Mouse (Mus musculus): ENCODE data around the gene Ezh2.
"Not testable (repeated sequence)": the region's sequence is repeated elsewhere in the genome, so short reads cannot be mapped to it uniquely, and the experiment has no call there.

Ezh2 gene

DNA sequence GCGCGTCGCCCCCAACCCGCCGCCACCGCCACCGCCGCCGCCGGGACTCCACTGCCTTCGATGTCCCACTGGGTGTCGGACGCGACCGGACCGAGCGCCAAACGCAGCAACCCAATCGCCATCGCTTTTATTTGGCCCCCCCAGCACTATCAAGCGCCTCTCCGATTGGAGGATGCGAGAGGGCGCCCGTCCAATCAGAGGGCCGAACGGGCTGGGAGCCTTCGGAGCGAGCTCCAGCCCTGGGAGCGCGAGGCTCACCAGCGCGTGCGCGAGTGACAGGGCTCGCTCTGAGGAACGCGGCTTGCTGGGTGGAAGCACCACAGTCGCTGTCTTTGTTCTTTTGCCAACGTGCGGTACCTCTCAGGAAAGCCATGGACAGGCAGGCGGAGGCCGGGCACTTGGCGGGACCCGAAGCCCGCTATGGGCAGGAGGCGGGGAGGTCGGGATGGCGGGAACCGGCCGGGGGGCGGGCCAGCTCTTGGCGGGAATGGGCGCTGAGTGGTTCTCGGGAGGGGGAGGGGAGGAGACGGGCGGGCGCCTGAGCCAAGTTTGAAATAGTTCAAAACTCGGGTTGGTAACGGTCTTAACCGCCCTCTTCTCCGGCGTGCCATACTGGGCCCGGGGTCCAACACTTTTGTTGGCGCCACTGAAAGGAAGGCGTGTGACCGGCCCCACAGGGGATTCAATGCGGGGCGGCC is at the start of gene Ezh2:
Ezh2 (minus strand) TSS at position 416 of the 698 bp plus-strand sequence.
- DNase-seq (ENCODE audit: low spot score), result peak; percentile 81

DNA sequence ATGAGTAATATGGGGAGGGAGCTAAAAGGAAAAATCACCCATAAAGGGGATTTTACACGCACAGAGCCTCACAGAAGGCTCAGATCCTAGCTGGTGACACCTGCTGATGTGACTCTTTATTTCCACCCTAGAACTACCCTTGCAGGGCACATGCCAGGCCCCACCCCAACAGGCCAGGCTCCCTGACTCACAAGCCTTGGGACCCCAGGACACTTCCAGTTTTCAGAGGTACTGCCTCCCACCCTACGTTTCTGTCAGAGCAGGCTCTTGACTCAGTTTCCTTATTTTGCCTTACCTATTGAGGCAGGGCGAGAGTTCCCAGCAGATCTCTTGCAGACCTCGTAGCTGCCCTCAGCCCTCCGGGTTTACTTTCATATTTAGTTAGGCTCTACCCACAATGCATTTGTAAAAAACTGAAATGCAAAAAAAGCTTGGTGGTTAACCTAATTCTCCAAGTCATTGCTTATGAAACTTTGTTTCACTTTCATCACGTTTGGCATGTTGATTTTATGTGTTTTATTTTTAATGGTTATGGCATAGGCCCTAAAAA is 41.5 kb upstream of the Ezh2 start:
- DNase-seq (ENCODE audit: low spot score), result no peak

DNA sequence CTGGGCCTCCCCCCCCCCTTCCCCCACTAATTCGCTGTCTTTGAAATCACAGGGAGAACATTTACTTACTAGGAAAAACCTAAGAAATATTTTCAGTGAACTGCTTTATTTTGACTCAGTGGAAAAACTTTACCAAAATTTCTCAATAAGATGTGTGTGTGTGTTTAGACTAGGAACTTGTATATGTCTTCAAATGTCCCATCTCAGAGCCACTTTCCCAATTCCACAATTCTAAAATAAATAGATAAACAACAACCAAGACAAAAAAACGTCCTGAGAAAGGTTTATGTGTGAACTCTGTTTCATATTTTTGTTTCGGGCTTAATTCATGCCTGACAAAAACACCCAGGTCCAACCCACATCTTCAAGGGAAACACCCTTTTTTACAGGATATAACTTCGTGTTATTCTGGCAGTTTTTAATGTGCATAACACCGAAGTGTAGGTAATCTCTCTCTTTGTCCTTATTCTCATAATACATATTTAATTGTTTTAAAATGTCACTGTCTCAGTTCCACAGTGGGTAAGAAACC is 40.9 kb upstream of the Ezh2 start:
- DNase-seq (ENCODE audit: low spot score), result no peak

DNA sequence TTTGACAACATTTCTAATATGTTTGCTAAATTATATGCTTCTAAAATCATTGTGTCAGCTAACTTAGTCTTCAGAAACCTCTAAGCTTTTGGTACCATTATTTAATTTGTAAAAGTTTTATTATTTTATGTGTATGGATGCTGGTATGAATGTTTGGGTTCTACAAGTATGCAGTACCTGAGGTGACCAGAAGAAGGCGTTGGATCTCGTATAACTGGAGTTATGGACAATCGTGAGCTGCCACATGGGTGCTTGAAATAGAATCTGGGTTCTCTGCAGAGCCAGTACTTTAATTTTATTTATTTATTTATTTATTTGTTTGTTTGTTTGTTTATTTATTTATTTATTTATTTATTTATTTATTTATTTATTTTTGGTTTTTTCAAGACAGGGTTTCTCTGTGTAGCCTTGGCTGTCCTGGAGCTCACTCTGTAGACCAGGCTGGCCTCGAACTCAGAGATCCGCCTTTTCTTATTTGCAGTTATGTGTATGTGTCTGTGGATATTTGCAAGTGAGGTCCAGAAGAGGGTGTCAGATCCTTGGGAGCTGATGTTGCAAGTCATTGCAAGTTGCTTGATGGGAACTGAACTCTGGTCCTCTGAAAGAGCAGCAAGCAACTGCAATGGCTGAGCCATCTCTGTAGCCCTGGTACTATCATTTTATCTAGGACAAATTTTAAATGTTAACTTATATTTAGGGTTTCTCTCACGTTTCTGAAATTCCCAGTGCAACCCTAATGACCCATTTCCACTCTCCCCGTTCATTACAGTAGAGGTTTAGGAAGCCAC is 40.3 kb upstream of the Ezh2 start:
- no peak for DNase-seq (ENCODE audit: low spot score)

DNA sequence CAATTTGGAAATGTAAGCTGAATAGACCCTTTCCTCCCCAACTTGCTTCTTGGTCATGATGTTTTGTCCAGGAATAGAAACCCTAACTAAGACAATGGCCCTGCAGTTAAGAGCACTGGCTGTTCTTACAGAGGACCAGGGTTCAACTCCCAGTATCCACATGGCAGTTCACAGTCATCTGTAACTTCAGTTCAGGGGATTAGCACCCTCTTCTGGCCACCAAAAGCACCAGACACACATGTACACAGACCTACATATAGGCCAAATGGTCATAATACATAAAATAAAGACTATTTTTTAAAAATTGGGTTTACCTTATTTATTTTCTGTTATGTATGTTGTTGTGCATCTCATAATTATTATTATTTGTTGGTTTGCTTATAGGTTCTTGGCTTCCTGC is 38.3 kb upstream of the Ezh2 start:
- DNase-seq (ENCODE audit: low spot score), result no peak

DNA sequence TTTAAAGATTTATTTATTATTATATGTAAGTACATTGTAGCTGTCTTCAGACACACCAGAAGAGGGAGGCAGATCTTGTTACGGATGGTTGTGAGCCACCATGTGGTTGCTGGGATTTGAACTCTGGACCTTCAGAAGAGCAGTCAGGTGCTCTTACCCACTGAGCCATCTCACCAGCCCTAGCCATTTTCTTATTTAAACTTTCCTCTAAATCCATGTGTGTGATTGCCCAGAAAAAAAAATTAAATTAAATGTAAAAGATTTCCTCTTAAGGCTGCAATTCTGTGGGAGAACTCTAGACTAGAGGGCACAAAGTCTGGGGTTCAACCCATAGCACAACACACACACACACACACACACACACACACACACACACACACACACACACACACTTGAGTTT is 34.9 kb upstream of the Ezh2 start:
- not testable (repeated sequence) for DNase-seq (ENCODE audit: low spot score)

DNA sequence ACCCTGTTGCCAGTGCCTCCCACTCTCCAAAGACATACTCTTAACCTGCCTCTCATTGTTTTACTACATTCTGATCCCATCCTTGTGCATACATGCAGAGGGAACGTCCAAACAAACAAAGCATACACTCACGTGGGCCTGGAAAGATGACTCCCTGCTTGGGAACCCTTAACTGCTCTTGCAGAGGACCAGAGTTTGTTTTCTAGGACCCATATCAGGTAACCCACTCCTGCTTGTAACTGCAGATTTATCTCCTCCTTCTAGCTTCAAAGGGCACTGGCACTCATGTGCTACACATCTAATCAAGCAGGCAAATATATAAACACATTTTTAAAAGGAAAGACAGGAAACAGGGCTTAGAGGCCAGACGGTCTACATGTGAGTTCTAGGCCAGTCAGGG is 32.8 kb upstream of the Ezh2 start:
- DNase-seq (ENCODE audit: low spot score), result no peak

DNA sequence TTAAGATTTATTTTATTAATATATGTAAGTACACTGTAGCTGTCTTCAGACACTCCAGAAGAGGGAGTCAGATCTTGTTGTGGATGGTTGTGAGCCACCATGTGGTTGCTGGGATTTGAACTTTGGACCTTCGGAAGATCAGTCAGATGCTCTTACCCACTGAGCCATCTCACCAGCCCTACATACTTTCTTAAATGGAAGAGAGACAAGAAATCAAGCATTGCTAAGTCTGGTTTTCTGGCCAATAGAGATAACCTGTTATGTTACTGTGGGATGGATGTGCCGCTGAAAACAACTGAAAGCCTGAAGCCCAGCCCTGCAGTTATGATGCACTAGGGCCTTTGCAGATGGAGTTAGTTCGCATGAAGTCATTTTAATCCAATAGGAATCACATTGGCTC is 31.8 kb upstream of the Ezh2 start:
- not testable (repeated sequence) for DNase-seq (ENCODE audit: low spot score)

DNA sequence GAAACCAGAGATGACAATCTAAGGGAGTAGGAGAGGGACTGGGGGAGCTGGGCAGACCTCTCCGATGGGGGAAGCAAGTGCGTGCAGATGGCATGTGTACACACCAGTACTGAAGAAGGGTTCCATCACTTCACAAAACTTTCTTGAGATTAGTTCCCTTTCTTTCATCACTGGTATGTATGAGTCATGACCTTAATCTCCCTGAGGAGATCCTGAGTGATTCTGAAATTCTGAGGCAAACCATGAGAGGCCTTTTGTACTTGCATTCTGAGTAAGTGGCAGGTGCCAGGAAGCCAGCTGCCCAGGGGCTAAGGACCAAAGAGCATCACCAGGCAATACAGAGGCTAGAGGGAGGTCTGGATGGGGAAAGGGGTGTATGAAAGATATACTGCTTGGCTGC is 25.9 kb upstream of the Ezh2 start:
- DNase-seq (ENCODE audit: low spot score), result no peak

DNA sequence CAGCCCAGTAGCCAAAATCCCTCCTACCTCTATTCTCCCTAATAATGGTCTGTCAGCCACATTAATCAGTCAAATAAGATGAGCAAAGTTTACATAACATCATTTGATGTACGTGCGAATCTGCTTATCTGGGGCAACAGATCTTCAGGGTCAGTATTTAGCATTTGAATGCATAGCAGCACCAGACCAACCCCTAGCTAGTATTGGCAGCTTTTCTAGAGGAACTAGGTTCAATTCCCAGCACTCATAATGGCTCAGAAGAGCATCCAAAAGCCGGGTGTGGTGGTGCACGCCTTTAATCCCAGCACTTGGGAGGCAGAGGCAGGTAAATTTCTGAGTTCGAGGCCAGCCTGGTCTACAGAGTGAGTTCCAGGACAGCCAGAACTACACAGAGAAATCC is 13.2 kb upstream of the Ezh2 start:
- not testable (repeated sequence) for DNase-seq (ENCODE audit: low spot score)

DNA sequence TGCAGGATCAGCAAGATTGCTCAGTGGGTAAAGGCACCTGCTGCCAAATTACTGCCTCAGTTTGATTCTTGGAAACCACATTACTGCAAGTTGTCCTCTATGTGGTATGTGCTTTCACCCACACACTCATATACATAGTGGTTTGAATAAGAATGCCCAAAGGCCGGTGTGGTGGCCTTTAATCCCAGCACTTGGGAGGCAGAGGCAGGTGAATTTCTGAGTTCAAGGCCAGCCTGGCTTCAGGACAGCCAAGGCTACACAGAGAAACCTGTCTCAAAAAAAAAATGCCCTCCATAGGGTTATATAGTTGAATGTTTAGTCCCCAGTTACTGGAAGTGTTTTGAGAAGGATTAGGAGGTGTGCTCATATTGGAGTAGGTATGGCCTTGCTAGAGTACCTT is 6.8 kb upstream of the Ezh2 start:
- DNase-seq (ENCODE audit: low spot score), result no peak

DNA sequence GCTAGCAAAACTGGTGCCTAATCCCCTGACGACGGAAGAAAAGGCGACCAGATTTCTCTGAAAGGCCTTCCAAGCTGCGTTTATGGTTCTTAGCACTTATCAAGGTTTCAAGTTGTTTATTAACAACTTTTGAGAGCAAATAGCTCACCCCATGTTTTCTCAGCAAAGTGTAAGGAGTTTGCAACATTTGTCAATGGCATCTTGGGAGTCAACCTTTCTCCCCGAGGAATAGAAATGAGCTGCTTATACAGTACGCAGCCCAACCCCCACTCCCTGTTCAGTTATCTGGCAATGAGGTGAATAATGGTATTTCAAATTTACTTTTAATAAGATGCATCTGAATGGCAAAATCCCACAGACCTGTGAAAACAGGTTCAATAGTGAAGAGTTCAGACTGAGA is 555 bp upstream of the Ezh2 start:
- no peak for DNase-seq (ENCODE audit: low spot score)

DNA sequence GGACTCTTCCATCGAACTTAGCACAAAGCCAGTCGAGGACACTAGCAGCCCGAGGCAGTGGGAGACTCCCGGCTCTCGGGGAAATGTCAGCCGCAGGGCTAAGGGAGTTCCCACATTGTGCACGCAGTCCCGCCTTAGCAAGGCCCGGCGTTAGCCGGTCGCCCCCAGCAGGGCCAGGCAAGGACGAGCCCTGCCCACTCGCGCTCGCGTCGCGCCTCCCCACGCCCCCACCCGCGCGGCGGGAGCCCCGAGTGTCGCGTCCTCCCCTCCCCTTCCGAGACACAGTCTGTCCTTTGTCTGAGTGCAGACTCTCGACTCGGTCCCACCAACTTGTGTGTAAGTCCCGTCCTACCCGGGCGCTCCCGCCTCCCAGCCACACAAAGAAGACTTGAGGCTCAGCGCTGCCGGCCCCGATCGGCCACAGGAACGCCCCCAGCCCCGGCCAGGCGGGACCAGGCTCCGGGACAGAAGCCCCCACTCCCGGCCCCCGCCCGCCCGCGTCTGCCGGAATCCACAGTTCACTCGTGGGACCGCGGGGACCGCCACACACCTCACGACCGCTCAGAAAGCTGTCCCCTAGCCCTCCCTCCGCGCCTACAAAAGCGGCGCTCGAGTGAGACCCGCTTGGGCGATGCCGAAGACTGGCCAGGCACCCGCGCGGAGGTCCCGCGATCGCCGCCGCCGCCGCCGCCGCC is 853 bp downstream of the Ezh2 start:
- peak; percentile 18 for DNase-seq (ENCODE audit: low spot score)

DNA sequence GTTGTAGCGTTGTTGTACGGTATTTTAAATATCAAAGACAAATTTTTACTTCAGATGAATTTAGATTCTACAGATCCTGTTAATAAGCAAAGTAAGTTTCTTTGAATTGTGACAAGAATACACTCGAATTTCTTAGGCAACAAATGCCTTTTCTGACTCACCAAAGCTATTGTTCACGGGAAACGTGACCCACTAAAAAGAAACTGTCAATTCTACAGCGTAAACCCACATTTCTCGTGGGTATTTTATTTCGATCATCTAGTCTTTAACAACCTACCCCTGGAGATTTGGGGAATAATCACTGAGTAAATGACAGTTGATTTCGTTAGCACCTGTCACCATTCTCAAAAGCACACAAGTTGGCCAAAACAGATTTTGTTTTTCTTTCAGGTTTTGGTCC is 1.6 kb downstream of the Ezh2 start:
- DNase-seq (ENCODE audit: low spot score), result no peak

DNA sequence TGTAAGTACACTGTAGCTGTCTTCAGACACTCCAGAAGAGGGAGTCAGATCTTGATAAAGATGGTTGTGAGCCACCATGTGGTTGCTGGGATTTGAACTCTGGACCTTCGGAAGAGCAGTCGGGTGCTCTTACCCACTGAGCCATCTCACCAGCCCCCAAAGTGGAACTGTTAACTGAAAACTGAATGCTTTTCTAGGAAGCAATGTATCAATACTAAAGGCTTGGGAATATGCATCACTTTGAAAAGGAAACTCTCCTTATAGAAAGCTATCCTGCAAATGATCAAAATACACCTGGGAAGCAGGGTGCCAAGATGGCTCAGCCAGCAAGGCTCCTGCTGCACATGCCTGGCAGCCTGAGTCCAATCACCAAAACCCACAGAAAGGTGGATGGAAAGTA is 7.8 kb downstream of the Ezh2 start:
- DNase-seq (ENCODE audit: low spot score), result not testable (repeated sequence)

DNA sequence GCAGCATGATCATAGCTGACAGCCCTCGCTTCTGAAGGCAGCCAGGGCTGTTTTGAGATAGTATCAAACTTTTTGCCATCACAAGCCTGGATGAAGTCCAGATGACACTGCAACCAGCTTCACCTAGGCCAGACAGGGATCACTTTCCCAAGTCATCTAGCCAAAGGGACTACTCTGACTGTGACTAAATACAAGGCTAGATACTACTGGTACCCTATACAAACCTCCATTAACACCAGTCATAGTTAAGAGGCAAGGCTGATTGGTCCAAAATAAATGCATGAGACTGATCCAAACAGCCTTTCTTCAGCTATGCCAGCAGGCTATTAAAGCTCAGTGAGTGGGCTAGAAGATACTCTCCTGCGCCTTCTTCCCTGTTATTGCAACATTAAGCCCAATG is 22.3 kb downstream of the Ezh2 start:
- DNase-seq (ENCODE audit: low spot score), result no peak

DNA sequence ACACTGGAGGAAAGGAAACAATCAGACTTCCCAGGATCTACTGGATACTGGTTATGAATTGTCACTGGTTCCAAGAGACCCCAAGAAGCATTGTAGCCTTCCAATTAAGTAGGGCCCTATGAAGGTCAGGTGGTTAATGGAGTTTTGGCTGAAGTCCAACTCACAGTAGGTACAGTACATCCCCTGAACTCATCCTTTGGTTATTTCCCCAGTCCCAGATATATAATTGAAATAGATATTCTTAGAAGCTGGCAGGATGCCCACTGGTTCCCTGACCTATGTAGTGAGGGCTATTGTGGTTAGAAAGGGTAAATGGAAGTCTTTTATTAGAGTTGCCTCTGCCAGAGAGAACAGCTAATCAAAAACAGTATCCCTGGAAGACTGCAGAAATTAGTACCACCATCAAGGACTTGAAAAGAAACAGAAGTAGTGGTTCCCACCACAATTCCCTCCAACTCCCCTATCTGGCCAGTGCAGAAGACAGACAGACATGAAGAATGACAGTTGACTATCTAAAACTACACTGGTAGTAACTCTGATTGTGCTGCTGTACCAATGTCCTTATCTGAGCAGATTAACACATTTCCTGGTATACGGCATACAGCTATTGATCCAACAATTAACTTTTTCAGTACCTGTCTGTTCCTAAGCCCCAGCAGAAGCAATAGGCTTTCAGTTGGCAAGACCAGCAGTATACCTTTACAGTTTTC is 29.7 kb downstream of the Ezh2 start:
- DNase-seq (ENCODE audit: low spot score), result no peak

DNA sequence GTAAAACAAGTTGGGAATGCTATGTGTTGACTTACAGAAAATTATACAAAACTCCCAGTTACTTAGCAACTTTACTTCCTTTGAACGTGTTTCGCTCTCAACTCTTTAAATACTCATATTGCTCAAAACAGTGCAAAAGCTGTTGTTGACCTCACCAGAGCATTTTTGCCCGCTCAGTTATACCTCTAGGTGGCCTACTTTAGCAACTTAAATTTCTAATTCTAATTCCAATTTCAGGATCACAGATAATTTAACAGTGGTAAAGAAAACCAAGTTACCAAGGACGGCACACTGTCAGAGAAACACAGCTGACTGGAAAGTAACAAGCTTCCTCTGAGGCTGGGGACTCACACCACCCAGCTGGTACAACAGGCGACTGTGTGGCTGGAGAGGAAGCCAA is 33.7 kb downstream of the Ezh2 start:
- no peak for DNase-seq (ENCODE audit: low spot score)

DNA sequence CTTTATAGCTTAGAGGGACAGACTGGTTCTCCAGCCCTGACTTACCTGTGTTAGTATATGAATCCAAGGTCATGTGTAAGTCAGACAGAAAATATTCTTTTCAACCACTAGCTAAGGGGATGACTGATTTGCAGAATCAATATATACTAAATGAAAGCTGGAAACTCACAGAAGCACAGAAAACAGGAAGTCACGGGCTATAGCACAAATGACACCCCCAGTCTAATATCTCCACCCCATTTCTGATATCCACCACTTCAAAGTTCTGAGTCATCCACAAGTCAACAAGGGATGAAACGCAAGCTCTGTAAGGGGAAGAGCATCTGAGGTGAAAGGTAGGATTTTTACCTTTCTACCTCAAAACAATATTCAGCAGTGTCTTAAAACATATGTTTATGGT is 34.3 kb downstream of the Ezh2 start:
- DNase-seq (ENCODE audit: low spot score), result no peak

DNA sequence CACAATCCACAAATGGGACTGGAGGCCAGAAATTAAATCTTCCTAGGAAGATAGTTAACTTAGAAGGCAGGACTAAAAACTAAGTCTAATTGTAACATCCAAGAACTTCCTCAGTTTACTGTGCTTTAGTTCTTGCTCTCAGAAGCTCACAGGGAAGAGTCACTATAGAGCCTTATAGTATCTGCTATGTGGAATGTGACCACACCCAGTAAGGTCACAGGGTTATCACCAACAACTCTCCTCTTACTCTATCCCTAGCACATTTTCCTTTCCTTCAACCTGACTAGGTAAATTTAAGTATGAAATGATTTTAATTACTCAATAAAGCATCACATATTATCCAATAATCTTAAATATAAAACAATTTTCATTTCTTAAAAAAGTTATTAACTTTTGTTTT is 34.7 kb downstream of the Ezh2 start:
- no peak for DNase-seq (ENCODE audit: low spot score)

DNA sequence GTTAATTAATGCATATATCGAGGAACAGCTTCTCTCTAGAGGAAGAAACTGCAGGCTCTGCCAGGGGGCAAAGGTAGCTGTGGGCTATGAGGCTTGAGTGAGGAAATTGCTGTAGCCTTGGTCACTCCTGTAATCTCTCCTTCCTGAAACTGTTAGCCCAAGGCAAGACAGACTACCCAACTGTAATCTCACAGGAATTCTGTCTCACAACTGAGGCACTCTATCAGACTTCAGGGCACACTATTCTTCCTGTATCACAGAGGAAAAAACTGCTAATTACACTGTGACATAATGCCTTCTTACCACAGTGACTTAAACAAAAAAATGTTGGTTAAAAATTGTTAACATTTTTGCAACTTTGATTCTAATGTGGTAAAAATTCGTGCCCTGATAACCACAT is 35.9 kb downstream of the Ezh2 start:
- DNase-seq (ENCODE audit: low spot score), result no peak

DNA sequence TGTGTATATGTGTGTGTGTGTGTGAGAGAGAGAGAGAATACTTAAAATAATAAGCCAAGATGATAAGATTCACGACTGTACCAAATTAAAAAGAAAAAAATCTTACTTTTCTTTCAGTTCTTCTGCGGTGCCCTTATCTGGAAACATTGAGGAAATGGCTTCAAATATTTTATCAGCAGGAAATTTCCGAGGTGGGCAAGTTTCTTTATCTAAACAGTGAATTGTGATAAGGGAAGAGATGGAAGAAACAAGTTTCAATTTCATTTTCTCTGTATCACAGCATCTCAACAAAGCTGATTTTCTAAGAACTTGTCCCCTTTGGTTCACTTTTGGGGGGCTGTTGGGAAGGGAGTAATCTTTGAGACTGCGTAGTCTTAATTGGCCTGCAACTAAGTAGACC is 42.9 kb downstream of the Ezh2 start:
- DNase-seq (ENCODE audit: low spot score), result no peak

Measured in urinary bladder, postnatal 10 days (tissue).